Mouse (Mus musculus) MEL (cell line): ENCODE measurements around the gene Fcrl6. TPM values are rescaled to one million over a fixed set of nuclear protein-coding genes. Genes with fewer than 3 reads are reported as not detected.

Experiments used
- DNase-seq: peaks from one replicate; pipeline ENCODE4 v3.0.0; 2011; ENCODE audit warnings: low read depth, low spot score
- H3K27ac ChIP-seq: 2 replicates; pipeline ENCODE4 v1.5.1; 2012; ENCODE audit warnings: low read depth, mild to moderate bottlenecking, control low read depth, low read length, moderate library complexity; ENCODE audit not compliant: control insufficient read depth
- H3K27me3 ChIP-seq, 2 experiments: fragments of 150-350 bp in 1 of 2; sonication (generic) in 1 of 2; 2 replicates each; pipeline ENCODE4 v1.6.1; 2012; ENCODE audit warnings: low read length in 2 of 2, mild to moderate bottlenecking in 2 of 2, improper control_type of control experiment in 1 of 2, moderate library complexity in 1 of 2; ENCODE audit not compliant: insufficient read depth in 2 of 2, control insufficient read depth in 1 of 2
- H3K36me3 ChIP-seq, 2 experiments: 2 replicates each; pipeline ENCODE4 v1.6.1; 2012 to 2014; ENCODE audit warnings: low read length in 2 of 2, improper control_type of control experiment in 1 of 2, inconsistent platforms in 1 of 2, mild to moderate bottlenecking in 1 of 2; ENCODE audit not compliant: insufficient read depth in 2 of 2, control insufficient read depth in 1 of 2
- H3K4me1 ChIP-seq, 2 experiments: fragments of 150-350 bp in 1 of 2; sonication (generic) in 1 of 2; 2 replicates each; pipeline ENCODE4 v1.6.1; 2012; ENCODE audit warnings: low read length in 2 of 2, improper control_type of control experiment in 1 of 2, mild to moderate bottlenecking in 1 of 2; ENCODE audit not compliant: insufficient read depth in 2 of 2, control insufficient read depth in 1 of 2
- H3K4me3 ChIP-seq, 2 experiments: fragments of 150-350 bp in 1 of 2; sonication (generic) in 1 of 2; 2 replicates each; pipeline ENCODE4 v1.5.1; 2012; ENCODE audit warnings: low read depth in 2 of 2, low read length in 2 of 2, mild to moderate bottlenecking in 2 of 2, moderate library complexity in 2 of 2, control low read depth in 1 of 2, improper control_type of control experiment in 1 of 2; ENCODE audit not compliant: control insufficient read depth in 1 of 2, insufficient read depth in 1 of 2
- H3K79me2 ChIP-seq: 2 replicates; pipeline ENCODE4 v1.6.1; 2012; ENCODE audit warnings: mild to moderate bottlenecking, low read length, moderate library complexity; ENCODE audit not compliant: control insufficient read depth, poor library complexity, insufficient read depth
- H3K9ac ChIP-seq: 2 replicates; pipeline ENCODE4 v1.6.1; 2012; ENCODE audit warnings: low read depth, mild to moderate bottlenecking, control low read depth, low read length, moderate library complexity; ENCODE audit not compliant: control insufficient read depth, poor library complexity, severe bottlenecking
- H3K9me3 ChIP-seq: fragments of 150-350 bp; sonication (generic); replicated peaks from 2 replicates; pipeline ENCODE4 v1.6.1; 2012; ENCODE audit warnings: mild to moderate bottlenecking, low read length, improper control_type of control experiment, moderate library complexity; ENCODE audit not compliant: insufficient read depth
- BHLHE40 ChIP-seq: IDR thresholded peaks from 2 replicates; pipeline ENCODE4 v1.6.1; 2012; ENCODE audit warnings: low read depth, mild to moderate bottlenecking, inconsistent platforms, low read length, improper control_type of control experiment, borderline replicate concordance
- CHD2 ChIP-seq: IDR thresholded peaks from 2 replicates; pipeline ENCODE4 v1.6.1; 2011; ENCODE audit warnings: low read length, improper control_type of control experiment
- E2F4 ChIP-seq: IDR thresholded peaks from 2 replicates; pipeline ENCODE4 v1.6.1; 2011; ENCODE audit warnings: low read depth, low read length, improper control_type of control experiment, borderline replicate concordance
- EP300 ChIP-seq, 2 experiments: IDR thresholded peaks; 2 replicates each; pipeline ENCODE4 v1.6.1; 2011; ENCODE audit warnings: improper control_type of control experiment in 2 of 2, low read length in 2 of 2, low read depth in 1 of 2, mild to moderate bottlenecking in 1 of 2
- ETS1 ChIP-seq: IDR thresholded peaks from 2 replicates; pipeline ENCODE4 v1.6.1; 2012; ENCODE audit warnings: low read depth, mild to moderate bottlenecking, inconsistent platforms, low read length, improper control_type of control experiment, moderate library complexity
- JUND ChIP-seq: IDR thresholded peaks from 2 replicates; pipeline ENCODE4 v1.6.1; 2011; ENCODE audit warnings: low read depth, mild to moderate bottlenecking, improper control_type of control experiment, low read length
- MAX ChIP-seq: IDR thresholded peaks from 2 replicates; pipeline ENCODE4 v1.6.1; 2011; ENCODE audit warnings: low read length, improper control_type of control experiment
- MEF2A ChIP-seq: IDR thresholded peaks from 2 replicates; pipeline ENCODE4 v1.6.1; 2014; ENCODE audit warnings: low read depth, mild to moderate bottlenecking, inconsistent platforms, low read length, improper control_type of control experiment; ENCODE audit not compliant: poor library complexity, insufficient replicate concordance, severe bottlenecking; ENCODE audit errors: extremely low read depth
- MYB ChIP-seq: IDR thresholded peaks from 2 replicates; pipeline ENCODE4 v1.6.1; 2011; ENCODE audit warnings: mild to moderate bottlenecking, low read depth, low read length, improper control_type of control experiment
- MYC ChIP-seq: IDR thresholded peaks from 2 replicates; pipeline ENCODE4 v1.6.1; 2011; ENCODE audit warnings: low read depth, mild to moderate bottlenecking, low read length, improper control_type of control experiment, moderate library complexity
- POLR2A ChIP-seq, 2 experiments: IDR thresholded peaks; 2 replicates each; pipeline ENCODE4 v1.6.1; 2011 to 2012; ENCODE audit warnings: low read length in 2 of 2, mild to moderate bottlenecking in 2 of 2, control low read depth in 1 of 2, improper control_type of control experiment in 1 of 2, low read depth in 1 of 2, moderate library complexity in 1 of 2; ENCODE audit not compliant: control insufficient read depth in 1 of 2, insufficient read depth in 1 of 2, poor library complexity in 1 of 2
- POLR2AphosphoS2 ChIP-seq: IDR thresholded peaks from 2 replicates; pipeline ENCODE4 v1.6.1; 2011; ENCODE audit warnings: low read length, improper control_type of control experiment
- RAD21 ChIP-seq: IDR thresholded peaks from 2 replicates; pipeline ENCODE4 v1.6.1; 2011; ENCODE audit warnings: mild to moderate bottlenecking, low read depth, low read length, improper control_type of control experiment
- RCOR1 ChIP-seq: IDR thresholded peaks from 2 replicates; pipeline ENCODE4 v1.6.1; 2012; ENCODE audit warnings: low read depth, mild to moderate bottlenecking, inconsistent platforms, low read length, improper control_type of control experiment
- SIN3A ChIP-seq: IDR thresholded peaks from 2 replicates; pipeline ENCODE4 v1.6.1; 2012; ENCODE audit warnings: low read length, improper control_type of control experiment, inconsistent platforms
- SMC3 ChIP-seq: IDR thresholded peaks from 2 replicates; pipeline ENCODE4 v1.6.1; 2011; ENCODE audit warnings: low read depth, low read length, improper control_type of control experiment
- TAL1 ChIP-seq: IDR thresholded peaks from 2 replicates; pipeline ENCODE4 v1.6.1; 2012; ENCODE audit warnings: mild to moderate bottlenecking, inconsistent platforms, low read length, moderate library complexity, mixed read lengths
- TCF12 ChIP-seq: IDR thresholded peaks from 2 replicates; pipeline ENCODE4 v1.6.1; 2014; ENCODE audit warnings: low read depth, mild to moderate bottlenecking, inconsistent platforms, low read length, improper control_type of control experiment, moderate library complexity
- ZC3H11A ChIP-seq: IDR thresholded peaks from 2 replicates; pipeline ENCODE4 v1.6.1; 2012; ENCODE audit warnings: low read depth, mild to moderate bottlenecking, inconsistent platforms, low read length, improper control_type of control experiment
- ZKSCAN1 ChIP-seq: IDR thresholded peaks from 2 replicates; pipeline ENCODE4 v1.6.1; 2012; ENCODE audit warnings: low read depth, mild to moderate bottlenecking, inconsistent platforms, low read length, improper control_type of control experiment, moderate library complexity
- polyA plus RNA-seq, 2 experiments: library from polyadenylated mRNA; stranded (reverse) in 1 of 2; unstranded in 1 of 2; fragments of >175 nt in 1 of 2; fragments of >200 nt in 1 of 2; gene quantifications; 2 replicates each; pipeline versions ENCODE4 v1.2.1 to v1.2.4; 2012; ENCODE audit warnings: low replicate concordance in 2 of 2, low read depth in 1 of 2; ENCODE audit not compliant: insufficient read length in 2 of 2, insufficient read depth in 1 of 2, missing spikeins in 1 of 2
- total RNA-seq: library from RNA; depleted of rRNA; stranded (reverse); fragments of 300-350 nt; gene quantifications from 2 replicates; pipeline ENCODE4 v1.2.3, GENCODE M21; 2012

The Fcrl6 gene
- total and polyA plus RNA-seq, 3 experiments = not detected

DNA sequence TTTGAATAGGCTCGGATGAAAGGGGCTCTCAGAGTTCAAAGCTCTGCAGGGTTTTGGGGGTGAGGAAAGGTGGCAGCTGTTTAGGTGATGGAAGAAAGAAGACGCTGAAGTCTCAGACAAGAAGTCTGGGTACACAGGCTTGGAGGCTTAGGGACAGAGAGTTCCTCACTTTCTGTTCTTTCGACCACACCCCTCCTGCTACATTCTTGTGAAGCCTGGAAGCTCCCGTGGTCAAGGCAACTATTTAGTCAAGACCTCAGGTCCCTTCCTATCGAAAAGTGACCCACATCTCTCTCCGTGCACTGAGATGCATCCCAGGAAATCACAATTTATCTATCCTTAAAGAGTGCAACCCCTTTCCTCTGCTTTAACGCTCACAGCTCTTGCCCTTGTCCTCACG, 52.6 kb downstream of the Fcrl6 start:
- Histone ChIP-seq H3K9me3 (no peaks in the 10 kb centered on the region), H3K27ac (no peak overlapping the region), H3K9ac (peak overlapping the region; percentile 42), H3K4me3 (peak overlapping the region; percentile 60 to 63), H3K4me1 (peaks cover 0 to 11% of the 10 kb centered on the region in 2 experiments; a peak in 2 of 4 replicates), H3K36me3 (peaks cover 0 to 5% of the 10 kb centered on the region in 2 experiments; a peak in 2 of 4 replicates), H3K27me3 (peaks cover 0 to 1% of the 10 kb centered on the region in 2 experiments; a peak in 1 of 4 replicates), H3K79me2 (no peaks in the 10 kb centered on the region; the same call in 1 of the 2 replicates)
- TF ChIP-seq RAD21 = no peak
- TF ChIP-seq ZC3H11A = no peak
- no peak for TF ChIP-seq MYC
- no peak for TF ChIP-seq MEF2A
- no peak for TF ChIP-seq SIN3A
- peak; percentile 22 for DNase-seq

DNA sequence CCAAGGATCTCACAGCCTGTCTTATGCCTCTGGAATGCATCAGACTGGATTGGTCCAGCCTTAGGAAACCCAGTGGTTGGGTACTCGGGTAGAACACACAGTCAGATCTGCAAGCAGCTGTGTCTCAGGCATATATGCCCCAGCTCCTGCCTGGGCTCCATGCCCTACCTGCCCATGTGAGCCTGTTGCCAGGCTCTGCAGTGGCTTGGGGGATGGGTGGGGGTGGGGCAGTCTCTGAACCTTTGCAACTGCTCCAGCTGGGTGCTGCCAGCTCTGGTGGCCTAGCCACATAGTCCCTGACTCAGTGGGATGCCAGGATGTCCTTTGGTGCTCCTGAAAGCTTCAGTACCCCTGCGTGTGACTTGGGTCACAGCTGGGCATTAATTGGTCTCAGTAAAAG, 53.0 kb downstream of the Fcrl6 start:
- H3K27me3 ChIP-seq = peaks cover 0 to 1% of the 10 kb centered on the region in 2 experiments; a peak in 1 of 4 replicates
- H3K9ac ChIP-seq = no peak overlapping the region
- no peak for DNase-seq
- H3K4me1 ChIP-seq = peaks cover 0 to 11% of the 10 kb centered on the region in 2 experiments; a peak in 2 of 4 replicates
- H3K4me3 ChIP-seq = no peak overlapping the region
- no peak overlapping the region for H3K27ac ChIP-seq
- no peaks in the 10 kb centered on the region for H3K9me3 ChIP-seq
- TF ChIP-seq MYC (no peak), MYB (no peak)
- H3K79me2 ChIP-seq = no peaks in the 10 kb centered on the region; the same call in 1 of the 2 replicates
- H3K36me3 ChIP-seq = peaks cover 0 to 5% of the 10 kb centered on the region in 2 experiments; a peak in 2 of 4 replicates

DNA sequence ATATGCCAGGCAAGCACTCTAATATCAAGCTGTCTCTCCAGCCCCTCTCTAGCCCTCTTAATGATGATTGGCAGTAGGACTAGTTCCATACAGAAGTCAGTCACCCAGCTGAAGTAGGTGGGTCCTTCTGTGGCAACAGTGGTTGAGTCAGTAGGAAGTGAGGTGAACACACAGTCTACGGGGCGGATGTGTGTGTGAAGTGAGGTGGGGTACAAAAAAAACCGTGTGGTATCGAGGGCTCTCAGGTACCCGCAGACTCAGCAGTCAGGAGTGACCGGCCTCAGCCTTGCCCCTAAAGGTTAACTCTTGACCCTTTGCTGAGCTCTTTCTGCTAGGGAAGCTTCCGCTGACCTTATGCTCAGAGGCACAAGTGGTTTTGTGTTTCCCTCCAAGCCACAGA, 53.9 kb downstream of the Fcrl6 start:
- H3K27ac ChIP-seq = no peak overlapping the region
- peaks cover 0 to 4% of the 10 kb centered on the region in 2 experiments; a peak in 2 of 4 replicates for H3K27me3 ChIP-seq
- H3K79me2 ChIP-seq = no peaks in the 10 kb centered on the region; the same call in 1 of the 2 replicates
- TF ChIP-seq TCF12 (no peak), TAL1 (no peak), SMC3 (no peak), JUND (no peak), CHD2 (no peak), ZC3H11A (no peak), POLR2A (IDR thresholded peaks at IDR 0.05; ENCODE audit: control insufficient read depth in 1 of 2, insufficient read depth in 1 of 2, low read depth in 1 of 2, low read length in 2 of 2, poor library complexity in 1 of 2) (no peak), MAX (no peak), EP300 (IDR thresholded peaks at IDR 0.05; ENCODE audit: low read depth in 1 of 2, low read length in 2 of 2) (no peak), POLR2AphosphoS2 (no peak), RCOR1 (no peak), MEF2A (no peak), ETS1 (no peak), E2F4 (no peak), ZKSCAN1 (no peak), BHLHE40 (no peak)
- DNase-seq = no peak
- H3K4me1 ChIP-seq = peaks cover 0 to 11% of the 10 kb centered on the region in 2 experiments; a peak in 2 of 4 replicates
- H3K4me3 ChIP-seq = no peak overlapping the region
- H3K36me3 ChIP-seq = peaks cover 0 to 5% of the 10 kb centered on the region in 2 experiments; a peak in 2 of 4 replicates
- no peak overlapping the region for H3K9ac ChIP-seq
- no peaks in the 10 kb centered on the region for H3K9me3 ChIP-seq
